Mouse (Mus musculus): ENCODE measurements around the gene Myod1.

Myod1 gene

DNA sequence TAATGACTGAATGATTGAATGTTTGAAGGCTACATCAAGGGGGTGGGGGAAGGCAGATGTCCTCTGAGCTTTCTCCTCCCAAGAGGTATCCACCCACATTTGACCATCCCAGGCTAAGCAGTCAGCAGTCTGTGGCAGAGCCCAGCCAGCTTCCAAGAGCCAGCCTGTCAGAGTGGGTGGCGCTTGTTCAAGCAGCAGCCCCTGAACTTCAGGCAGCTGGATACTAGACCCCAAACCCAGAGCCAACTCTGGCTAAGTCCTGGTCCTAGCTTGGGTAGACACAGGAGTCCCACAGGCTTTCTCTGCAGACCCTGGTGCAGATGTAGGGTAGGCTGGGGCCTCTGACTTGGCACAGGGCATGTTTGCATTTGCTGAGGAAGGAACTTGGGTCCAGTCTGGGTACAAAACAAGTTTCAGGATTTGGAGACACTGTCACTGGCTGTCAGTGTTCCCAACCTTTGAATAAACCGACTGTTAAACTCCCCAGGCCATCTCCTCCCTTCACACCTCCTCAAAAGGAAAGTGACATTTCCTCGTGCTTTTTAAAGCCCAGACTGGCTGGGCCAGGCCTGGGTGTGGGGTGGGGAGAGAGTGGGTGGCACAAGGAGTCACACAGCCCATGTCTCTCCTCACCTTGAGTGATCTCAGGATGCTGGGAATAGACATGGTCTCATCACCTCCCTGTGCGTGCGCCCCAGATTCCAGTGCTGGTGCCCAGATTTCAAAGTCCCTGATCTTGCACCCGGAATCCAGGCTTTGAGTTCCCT lies 37.9 kb downstream of the Myod1 start:
- in situ Hi-C loops (cut with MboI, MseI): no loop called here

GRCm38 (mm10) chr7:46415818-46416425 lies 39.6 kb downstream of the Myod1 start:
- in situ Hi-C loops (cut with MboI, MseI): no loop called here

- in situ Hi-C loops (cut with MboI, MseI): no loop called here
These were observed 41.2 kb downstream of the Myod1 start for GRCm38 (mm10) chr7:46417467-46417866.

GRCm38 (mm10) chr7:46418102-46418622 lies 41.9 kb downstream of the Myod1 start:
- in situ Hi-C loops (cut with MboI, MseI): no loop called here

- in situ Hi-C loops (cut with MboI, MseI): no loop called here
These were observed 45.3 kb downstream of the Myod1 start for GRCm38 (mm10) chr7:46421535-46421934.

DNA sequence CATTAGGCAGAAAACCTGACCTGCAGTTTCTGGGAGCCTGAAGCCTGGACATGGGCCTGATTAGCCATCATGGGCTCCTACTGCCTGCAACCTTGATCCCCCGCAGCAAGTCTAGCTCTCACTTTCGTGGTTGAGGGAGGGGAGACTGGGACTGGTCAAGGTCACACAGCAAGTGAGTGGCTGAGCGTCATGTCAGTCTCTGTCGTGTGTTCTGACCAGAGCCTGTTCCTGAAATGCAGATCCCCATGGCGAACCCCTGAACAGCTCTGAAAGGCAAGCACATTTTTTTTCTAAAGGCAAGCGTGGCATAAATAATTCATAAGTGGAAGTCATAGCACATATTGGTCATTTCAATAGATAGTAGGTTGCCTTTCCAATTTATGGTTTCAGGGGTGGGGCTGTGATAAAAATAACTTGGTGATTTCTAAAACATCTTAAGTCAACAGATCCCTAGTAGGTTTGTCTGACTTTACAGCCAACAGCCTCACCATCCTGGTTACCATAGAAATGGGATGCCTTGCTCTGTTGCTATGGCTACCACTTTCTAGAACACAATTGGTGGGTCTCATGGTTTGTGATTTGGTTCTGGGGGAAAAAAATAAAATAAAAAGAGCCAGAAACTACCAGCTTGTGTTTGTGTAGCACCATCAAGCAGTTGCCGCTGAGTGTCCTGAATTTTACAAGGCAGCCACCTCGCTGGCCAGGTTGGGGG lies 45.9 kb downstream of the Myod1 start:
- in situ Hi-C loops (cut with MboI, MseI): no loop called here

DNA sequence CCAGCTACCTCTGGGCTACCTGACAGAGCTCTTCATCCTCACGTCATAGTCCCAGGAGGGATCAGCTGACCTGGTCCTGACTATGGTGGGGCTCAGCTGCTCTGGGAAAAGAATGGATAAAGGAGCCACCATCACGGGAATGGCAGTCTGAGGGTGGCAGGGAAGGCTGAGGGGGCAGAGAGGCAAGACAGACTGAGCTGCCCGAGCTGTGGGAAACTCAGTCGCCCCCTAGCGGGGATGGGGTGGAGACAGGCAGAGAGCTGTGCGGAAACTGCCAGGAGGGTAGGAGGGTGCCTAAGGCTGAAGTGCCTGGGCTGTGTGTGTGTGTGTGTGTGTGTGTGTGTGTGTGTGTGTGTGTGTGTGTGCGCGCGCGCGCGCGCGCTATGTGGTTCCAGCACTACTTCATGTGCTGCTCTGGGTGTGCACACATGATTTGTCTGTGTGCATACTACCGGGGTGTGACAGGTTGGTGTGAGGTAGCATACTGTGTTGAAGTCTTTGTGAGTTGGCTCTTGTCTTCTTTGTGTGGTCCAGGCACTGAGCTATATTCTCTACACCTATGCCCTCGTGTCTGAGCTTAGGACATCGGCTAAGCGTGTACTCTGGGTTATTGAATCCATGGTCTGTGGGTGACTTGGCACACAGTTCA lies 46.6 kb downstream of the Myod1 start:
- in situ Hi-C loops (cut with MboI, MseI): no loop called here

GRCm38 (mm10) chr7:46423951-46424350 lies 47.7 kb downstream of the Myod1 start:
- in situ Hi-C loops (cut with MboI, MseI): no loop called here

DNA sequence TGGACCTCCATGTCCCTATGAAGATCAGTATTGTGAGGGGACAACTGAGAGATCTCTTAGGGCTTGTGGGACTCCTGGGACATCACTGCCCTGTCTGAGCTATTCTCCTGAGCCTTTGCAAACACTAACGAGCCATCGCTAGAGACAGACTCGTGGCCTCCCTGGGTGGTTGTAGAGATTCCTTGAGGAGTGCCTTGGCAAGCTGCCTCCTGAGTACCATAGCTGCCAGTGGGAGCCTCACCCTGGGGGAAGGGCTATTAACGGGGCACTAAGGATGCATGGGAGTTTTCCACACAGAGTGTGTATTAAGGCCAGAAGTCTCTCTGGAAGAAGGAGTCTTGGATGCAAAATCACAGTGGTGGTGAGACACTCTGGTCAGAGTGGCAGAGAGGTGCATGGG lies 48.7 kb downstream of the Myod1 start:
- in situ Hi-C loops (cut with MboI, MseI): no loop called here
